Mouse (Mus musculus) kidney, adult 18-20 months (tissue): ENCODE data around the gene Pgd.
"Not testable (repeated sequence)": the region's sequence is repeated elsewhere in the genome, so short reads cannot be mapped to it uniquely, and the experiment has no call there.

Experiments
- DNase-seq: peaks from one replicate; pipeline ENCODE4 v3.0.0; 2021

Pgd gene

DNA sequence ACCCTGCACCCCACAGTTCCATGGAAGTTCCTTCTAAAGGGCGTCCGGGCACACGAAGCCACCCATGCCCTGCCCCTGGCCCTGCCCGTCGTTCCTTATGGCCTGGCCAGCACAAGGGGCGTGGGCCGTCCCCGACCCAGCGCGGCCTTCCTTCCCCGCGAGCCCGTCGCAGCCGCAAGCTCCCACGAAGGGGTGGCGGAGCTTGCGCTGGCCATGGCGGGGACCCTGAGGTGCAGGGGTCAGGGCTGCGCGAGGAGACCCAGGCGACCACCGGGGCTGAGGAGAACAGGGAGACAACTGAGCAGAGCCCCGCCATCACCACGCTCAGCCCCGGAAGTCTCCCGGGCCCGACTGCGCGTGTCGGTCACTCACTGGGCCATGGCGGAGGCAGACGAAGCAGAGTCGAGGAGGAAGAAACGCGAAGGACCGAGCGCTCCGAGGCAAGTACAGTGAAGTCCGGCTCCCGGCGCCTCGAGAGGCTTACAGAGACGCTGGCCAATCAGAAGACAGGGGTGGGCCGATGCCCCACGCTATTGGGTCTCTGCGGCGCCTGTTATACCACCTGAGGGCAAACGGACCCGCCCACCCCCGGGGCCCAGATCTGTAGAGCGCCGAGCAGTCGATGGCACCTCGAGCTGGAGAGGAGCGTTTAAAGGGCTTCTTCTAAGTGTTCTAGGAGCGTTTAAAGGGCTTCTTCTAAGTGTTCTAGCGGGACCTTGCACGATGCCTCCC, at the start of gene Pgd:
Pgd (minus strand) TSS at position 557 of the 732 bp plus-strand sequence.
- DNase-seq: peak; percentile 98

DNA sequence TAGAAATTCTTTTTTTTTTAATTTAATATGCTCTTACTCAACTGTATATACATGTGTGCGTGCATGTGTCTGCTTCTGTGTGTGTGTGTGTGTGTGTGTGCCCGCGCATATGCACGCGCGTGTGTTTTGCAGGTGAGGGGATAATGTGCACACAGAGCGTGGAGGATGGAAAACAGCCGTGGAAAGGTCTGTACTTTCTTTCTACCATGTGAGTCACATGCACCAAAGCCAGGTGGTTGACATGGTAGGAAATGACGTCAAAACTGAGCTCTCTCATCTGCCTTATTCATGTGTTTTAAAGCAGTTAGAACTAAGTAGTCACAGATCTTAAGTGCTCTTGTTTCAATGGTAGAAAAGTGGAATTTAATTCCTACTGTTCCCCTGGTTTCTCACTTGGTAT, 49.4 kb upstream of the Pgd start:
- no peak for DNase-seq

DNA sequence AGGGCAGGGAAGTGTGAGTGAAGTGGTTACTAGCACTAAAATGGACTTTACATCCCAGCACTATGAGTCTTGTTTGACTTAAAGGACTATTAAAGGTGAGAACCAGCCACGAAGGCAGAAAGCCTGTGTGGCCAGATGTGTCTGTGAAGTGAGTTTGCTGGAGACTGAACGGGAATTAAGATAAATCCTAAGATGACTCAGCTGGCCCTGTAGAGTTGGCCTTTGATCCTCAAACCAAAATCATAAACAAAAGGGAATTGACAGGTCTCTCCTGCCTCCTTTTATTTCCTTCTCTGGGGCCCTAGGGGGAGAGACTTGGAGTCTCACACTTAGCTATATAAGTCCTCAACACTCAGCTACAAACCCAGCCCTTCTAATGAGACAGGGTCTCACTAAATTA, 48.8 kb upstream of the Pgd start:
- DNase-seq: no peak

DNA sequence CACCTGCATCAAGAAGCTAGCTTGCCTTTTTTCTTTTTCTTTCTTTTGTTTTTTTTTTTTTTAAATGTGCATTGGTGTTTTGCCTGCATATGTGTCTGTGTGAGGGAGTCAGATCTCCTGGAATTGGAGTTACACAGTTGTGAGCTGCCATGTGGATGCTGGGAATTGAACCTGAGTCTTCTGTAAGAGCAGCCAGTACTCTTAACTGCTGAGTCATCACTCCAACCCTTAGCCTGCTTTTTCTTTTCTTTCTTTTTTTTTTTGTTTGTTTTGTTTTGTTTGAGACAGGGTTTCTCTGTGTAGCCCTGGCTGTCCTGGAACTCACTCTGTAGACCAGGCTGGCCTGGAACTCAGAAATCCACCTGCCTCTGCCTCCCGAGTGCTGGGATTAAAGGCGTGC, 47.9 kb upstream of the Pgd start:
- not testable (repeated sequence) for DNase-seq

DNA sequence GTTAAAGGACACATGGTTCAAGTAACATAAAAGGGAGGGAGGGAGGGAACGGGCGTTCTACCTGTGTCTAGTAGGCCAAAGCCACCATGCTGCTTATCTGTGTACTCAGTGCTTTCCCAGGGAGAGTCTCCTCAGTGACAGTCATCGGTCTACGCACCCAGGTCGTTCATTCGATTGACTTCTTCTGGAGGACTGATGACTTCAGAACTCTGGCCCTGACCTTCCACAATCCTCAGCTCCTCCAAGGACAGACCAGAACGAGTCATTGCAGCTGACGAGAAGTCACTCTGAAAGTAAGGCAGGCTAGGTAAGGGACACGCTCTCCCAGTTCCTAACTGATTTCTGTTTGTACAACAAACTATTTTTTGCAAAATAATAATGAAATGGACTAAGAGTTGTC, 46.9 kb upstream of the Pgd start:
- no peak for DNase-seq

DNA sequence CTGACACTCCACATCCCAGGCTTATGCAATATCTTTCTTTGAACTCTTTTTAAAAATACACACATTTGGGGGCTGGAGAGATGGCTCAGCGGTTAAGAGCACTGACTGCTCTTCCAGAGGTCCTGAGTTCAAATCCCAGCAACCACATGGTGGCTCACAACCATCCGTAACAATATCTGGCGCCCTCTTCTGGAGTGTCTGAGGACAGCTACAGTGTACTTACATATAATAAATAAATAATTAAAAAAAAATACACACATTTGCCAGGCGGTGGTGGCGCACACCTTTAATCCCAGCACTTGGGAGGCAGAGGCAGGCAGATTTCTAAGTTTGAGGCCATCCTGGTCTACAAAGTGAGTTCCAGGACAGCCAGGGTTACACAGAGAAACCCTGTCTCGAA, 44.9 kb upstream of the Pgd start:
- DNase-seq: peak; percentile 24

DNA sequence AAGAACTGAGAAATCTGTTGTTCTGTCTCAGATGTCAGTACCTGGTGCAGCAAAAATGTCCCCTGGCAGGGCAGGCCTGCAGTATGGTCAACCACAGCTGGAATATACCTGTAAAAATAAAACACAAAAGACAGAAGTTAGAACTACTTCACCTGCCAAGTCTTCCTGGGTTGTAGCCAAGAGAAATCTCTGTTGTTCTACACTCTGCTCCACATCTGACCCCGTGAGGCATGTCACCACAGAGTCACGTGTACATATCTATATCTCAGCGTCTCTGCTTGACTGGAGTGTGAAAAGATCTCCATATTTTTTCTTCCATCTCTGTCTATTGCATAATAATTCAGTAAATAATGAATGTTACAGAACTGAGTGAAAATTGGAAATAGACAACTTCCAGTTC, 35.9 kb upstream of the Pgd start:
- no peak for DNase-seq

DNA sequence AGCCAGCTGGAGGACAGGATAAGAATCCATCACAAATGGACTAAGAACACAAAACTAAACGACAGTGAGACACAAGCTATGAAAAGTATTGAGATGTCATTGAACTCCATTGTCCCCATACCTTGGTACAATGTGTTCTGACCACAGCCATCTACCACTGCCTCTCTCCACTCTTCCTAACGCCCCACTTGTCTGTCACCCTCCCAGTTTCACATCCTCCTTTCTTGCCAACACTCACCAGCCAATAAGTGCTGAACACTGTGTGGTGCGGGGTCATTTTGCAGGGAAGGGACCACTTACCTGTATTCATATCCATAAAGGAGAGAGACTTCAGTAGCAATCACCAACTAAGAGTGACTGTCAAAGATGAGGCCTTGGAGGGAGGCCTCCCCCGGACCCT, 34.5 kb upstream of the Pgd start:
- no peak for DNase-seq

DNA sequence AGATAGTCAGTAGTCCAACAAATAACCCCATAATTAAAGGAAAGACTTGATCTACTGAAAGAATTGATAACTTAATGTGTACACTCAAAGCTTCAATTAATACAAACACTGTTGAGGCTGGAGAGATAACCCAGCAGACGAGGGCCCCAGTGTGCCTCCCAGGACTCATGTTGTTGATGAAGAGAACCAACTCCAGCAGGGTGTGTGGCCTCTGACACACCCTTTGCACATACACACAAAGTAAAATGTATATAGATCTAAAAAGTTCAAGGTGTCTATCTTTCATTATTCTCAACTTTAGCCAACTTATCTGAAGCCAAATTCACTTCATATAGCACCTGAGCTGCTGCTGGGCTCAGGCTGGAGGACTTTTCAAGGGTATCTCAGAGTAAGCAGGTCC, 30.6 kb upstream of the Pgd start:
- no peak for DNase-seq

DNA sequence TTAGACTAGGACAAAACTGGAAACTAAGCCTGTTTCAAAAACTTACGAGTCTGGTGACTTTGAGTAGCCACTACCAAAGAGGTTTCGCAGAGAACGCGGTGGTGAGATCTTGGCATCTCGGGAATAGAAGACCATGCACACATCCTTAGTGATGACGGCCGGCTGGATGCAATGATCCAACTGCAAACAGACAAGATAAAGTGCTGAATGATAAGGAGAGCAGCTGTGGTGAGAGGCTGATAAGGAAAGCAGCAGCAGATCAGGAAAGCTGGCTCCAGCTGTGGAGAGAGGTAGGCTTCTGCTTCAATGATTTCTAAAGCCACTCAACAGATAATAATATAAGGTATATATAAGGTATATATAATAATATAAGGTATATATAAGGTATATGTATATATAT, 24.5 kb upstream of the Pgd start:
- no peak for DNase-seq

DNA sequence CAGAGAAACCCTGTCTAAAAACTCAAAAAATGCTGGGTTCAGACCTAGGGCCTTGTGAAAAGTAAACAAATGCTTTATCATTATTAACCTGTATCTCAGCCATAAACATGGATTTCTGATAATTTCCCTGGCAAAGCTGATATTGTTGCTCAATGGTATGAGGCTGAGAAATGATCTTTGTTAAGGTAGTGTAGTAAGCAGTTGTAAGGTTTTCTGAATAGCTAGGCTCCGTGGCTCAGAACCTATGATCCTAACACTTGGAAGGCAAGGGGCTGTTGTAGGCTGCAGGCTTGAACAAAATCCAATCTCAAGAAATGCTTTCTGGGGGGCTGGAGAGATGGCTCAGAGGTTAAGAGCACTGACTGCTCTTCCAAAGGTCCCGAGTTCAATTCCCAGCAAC, 22.0 kb upstream of the Pgd start:
- no peak for DNase-seq

DNA sequence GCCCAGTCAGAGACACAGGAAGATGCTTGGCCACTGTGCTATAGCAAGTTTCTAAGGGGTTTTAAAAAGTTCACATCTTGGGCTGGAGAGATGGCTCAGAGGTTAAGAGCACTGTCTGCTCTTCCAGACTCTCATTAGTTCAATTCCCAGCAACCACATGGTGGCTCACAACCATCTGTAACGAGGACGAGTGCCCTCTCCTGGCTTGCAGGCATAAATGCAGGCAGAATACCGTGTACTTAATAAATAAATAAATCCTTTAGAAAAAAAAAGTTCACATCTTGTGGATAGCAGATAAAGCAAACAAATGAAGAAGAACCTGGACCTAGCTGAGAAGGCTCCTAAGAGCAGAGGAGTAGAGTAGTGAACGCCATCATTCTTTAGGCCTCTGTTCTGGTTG, 16.2 kb upstream of the Pgd start:
- no peak for DNase-seq

DNA sequence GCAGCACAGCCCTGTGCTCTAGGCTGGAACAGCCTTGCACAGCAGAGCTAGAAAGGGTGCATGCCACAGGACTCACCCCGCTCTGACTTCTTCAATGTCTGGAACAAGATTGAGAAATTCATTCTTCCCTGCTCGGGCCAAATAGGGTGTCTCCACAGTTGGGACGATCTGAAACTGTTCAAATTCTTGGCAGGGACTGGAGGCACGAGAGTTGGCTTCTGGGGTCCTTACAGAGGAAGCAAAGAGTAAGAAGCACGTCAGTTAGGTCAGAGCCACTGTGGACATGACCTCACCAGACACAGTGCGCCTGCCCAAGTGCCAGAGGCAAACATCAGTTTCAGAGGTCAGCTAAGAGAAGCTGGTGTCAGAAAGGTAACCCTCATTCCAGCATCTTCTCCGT, 15.6 kb upstream of the Pgd start:
- no peak for DNase-seq

DNA sequence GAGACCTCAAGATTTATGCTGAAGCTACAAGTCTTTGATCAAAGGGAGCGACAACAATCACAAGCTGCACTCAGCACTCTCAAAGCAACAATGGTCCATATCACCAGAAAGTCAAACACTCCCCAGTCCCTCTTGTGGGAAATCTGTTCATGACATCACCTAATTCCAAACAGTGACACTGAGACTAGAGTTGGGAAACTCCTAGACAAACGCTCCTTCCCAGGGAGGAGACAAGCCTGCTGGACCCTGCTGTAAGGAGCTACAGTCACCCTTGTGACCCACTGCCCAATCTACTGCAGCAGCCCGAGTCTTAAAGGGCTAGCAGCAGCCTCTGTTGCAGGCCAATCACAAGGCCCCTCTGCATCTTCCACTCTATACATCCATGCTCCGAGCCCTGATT, 13.0 kb upstream of the Pgd start:
- DNase-seq: no peak

DNA sequence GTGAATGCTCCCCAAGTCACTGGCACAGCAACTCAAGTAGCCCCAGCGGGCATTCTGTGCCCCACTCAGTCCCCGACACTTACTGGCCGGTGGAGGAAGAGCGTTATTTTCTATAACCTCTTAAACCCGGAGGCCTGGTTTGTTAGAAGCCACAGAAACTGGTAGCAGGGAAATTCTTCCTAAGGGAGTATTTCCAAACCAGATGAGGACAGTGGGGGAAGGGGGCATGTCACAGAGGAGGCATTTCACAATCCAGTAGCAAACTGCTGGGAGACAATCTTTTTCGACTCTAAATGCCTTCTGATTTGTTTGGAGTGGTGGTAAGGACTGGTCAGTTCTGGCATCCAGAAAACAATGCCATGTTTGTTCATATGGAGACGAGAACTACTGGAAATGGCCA, 12.6 kb upstream of the Pgd start:
- DNase-seq: no peak

DNA sequence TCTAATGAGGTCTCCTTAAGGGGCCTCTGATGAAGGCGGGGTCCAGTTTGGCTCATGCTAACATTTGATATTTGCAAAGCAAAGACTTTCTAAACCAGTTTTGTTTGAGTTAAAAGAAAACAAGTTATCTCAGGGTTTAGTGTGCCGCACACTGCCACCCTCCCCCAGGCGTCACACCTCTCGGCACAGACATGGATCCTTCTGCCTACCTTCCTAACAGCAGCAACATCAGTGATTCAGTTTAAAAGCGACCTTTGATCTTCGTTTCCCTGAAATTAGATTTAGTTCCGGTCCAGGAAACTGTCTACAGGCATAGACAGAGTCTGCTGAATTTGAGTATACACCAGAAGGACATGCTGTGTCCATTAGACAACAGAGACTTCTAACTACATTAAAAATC, 11.8 kb upstream of the Pgd start:
- no peak for DNase-seq

DNA sequence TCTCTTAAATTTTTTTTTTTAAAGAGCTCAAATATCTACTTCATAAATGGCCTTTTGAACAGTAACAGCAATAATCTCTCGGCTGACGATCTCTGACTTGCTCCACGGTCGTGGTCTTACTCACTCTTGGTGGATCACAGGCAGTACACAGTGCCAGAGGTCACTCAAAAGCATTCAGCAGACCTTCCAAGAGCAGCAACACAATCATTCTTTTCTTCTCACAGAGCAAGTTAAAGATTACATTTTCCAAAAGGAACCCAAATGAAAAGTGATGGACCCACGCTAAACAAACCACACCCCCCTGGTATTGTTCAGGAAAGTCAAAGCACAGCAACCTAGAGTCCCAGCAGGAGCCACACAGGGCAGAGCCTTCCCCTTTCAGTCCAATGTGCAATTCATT, 10.5 kb upstream of the Pgd start:
- DNase-seq: no peak

DNA sequence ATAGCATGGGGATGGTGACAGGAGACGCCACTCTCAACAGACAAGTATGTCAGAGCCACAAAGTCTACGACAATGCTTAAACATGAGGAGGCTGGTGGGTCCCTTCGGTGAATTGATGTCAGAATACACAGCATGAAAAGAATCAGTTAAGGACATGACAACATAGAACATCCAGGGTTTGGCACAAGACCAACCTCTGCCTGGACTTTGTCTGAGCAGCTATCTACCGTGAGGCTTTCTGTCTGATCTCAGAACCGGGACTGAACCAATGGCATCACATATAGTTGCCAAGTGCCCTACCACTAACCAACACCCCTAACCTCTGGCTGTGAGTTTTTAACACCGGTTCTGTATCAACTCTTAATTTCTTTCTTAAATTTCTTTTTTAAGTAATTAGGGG, 10.1 kb upstream of the Pgd start:
- DNase-seq: peak; percentile 56

DNA sequence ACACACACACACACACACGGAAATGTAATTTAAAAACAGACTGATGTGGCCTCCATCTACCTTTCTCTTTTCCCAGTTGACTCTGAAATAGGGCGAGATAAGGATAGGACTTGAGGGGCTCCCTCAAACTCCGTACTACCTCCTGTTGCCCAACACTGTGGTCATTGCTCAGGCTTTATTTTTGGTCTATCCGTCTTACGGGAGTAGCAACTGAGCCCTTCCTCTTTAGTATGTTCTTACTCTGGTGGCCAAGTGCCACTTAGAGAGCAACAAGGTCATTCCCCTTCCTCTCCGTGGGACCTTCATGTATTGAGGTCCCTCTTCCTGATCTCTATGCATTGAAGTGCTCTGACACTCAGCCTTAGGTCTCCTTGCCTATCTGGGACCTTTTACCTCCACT, 7.1 kb upstream of the Pgd start:
- DNase-seq: no peak

DNA sequence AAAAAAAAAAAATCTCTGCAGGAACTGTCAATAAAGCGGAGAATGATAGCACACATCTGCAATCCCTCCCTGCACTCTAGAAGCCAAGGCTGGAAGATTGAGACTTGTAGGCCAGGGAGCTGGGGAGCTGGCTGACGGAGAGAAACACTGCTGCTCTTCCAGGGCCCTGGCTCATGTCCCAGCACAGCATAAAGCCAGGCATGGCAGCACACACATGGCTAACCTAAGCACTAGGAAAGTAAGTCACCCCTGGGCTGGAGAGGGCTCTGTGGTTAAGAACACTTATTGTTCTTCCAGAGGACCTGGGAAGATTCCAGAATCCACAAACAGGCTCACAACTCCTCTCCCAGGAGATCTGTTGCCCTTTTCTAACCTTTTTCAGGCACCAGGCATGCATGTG, 6.1 kb upstream of the Pgd start:
- no peak for DNase-seq

DNA sequence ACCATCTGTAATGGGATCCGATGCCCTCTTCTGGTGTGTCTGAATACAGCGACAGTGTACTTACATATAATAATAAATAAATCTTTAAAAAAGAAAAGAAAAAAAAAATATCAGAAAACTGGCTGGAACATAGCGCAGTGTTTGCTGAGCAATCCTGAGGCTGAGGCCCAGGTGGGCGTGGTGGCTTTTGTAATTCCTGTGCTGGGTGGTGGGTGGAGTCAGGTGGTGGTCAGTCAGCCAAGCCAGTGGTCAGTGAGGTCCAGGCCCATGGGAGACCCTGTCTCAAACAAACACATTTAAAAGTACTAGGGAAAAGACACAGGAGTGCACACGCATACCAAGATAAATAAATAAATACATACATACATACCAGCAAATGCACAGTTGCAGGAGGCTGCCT, 5.5 kb upstream of the Pgd start:
- no peak for DNase-seq

DNA sequence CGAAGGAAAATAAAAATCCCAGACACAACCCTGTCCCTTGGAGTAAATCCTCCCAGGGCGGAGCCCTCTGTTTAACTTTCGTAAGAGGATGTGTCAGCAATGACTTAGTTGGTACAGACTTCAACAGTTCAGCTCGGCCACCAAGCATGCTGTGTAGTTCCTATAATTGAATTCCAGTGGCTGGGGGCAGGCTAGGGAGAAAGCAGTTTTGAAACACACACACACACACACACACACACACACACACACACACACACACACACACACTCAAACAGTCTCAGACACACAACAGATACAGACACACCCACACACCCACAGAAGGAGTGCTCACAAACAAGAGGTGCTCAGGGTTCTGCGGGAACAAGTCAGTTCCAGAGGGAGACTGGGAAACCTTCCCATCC, 5.0 kb upstream of the Pgd start:
- DNase-seq: no peak

DNA sequence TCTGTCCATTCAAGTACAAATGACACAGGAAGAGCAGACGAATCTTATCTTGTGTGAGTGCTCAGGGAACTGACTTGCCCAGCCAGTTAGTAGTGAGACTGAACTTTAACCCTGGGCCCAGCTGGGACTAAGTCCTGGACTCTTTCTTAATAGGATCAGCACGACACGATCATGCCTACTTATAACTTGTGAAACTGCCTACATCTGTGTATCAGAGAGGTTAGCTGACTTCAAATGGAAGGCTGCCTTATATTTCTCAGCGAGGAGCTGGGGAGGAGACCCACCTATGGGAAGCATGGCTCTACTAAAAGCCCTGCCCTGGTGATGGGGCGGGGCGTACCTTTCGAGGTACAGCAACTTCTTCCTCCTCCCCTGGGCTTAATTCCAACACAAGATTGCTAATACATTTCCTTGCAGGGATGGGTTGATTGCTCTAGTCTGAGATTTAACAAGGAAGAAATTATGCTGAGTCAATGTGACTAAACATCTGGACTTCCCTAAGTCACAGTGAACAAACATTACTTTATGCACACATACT, 3.9 kb upstream of the Pgd start:
- peak; percentile 65 for DNase-seq

DNA sequence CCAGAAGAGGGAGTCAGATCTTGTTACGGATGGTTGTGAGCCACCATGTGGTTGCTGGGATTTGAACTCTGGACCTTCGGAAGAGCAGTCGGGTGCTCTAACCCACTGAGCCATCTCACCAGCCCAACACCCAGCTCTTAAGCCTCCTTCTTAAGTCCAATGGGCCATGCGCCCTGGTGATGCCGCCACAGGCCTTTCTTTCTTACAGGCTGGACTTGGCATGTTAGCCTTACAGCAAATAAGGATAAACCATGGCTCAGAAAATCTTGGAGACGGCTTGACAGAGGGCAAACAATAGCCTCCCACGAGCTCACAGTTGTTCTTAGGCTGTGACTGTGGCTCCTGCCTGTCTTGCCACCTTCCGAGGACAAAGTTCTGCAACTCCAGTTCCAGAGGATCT, 3.4 kb upstream of the Pgd start:
- not testable (repeated sequence) for DNase-seq

DNA sequence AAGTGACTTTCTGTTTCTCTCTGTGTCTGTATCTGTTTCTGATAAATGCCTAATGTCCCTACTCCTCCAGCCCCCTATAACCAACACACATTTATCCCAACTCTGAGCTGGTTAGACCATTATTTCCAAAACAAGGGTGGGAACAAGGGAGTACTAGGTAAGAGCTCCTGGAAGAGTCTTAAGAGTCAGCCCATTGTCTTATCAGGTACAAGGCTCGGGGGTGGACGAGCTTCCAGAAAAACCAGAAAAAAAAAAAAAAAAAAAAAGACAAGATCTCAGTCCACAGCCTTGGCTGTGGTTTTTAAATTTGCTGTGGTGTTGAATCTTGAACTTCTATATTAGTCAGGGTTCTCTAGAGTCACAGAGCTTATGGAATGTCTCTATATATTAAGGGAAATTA, 1.4 kb upstream of the Pgd start:
- no peak for DNase-seq
